Mouse (Mus musculus): ENCODE results near the gene Dmpk.
A peak's percentile ranks its signal among the peaks of the same experiment; 100 is the strongest.

DNA sequence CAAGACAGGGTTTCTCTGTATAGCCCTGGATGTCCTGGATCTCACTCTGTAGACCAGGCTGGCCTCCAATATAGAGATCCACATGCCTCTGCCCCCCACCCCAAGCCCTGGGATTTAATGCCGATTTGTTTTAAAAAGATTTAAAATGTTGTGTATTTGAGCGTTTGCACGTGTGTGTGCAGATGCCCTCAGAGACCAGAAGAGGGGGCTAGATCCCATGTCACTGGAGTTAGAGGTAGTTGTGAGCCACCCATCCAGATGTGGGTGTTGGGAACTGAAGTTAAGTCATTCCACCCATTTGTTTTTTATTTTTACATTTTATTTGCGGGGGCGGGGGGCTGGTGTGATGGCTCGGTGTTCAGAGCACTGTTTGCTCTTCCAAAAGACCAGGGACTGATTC is 9.2 kb upstream of the Dmpk start:
- TF ChIP-seq POLR2A (IDR thresholded peaks at IDR 0.05; ENCODE audit: low read depth, low read length): no peak
- TF ChIP-seq SIN3A (IDR thresholded peaks at IDR 0.05; ENCODE audit: low read length): no peak
- TF ChIP-seq TCF12 (IDR thresholded peaks at IDR 0.05; ENCODE audit: low read depth, low read length): no peak
- peak in 1 of 2 experiments; percentile 32; a peak in 2 of 4 replicates for TF ChIP-seq CTCF (conservative IDR thresholded peaks at IDR 0.05 in 1 of 2, IDR thresholded peaks at IDR 0.05 in 1 of 2; ENCODE audit: low read depth in 2 of 2, low read length in 2 of 2)
- no peak for TF ChIP-seq CHD2 (IDR thresholded peaks at IDR 0.05; ENCODE audit: low read length)
- TF ChIP-seq TBP (conservative IDR thresholded peaks at IDR 0.05; ENCODE audit: low read depth, low read length): no peak
- TF ChIP-seq UBTF (IDR thresholded peaks at IDR 0.05; ENCODE audit: low read depth, low read length): no peak

All from CH12.LX (cell line).